Mouse (Mus musculus) liver, postnatal 0 days (tissue): ENCODE results near the gene Fbxo17.

Experiments
- CTCF ChIP-seq: sonication (generic); IDR thresholded peaks from 2 replicates; pipeline ENCODE4 v1.5.1; 2016; ENCODE audit warnings: antibody characterized with exemption, low read depth
- EP300 ChIP-seq: IDR thresholded peaks from 2 replicates; pipeline ENCODE4 v1.6.1; 2016; ENCODE audit warnings: antibody characterized with exemption, low read depth, mild to moderate bottlenecking

GRCm38 (mm10) chr7:28694966-28695511 is 21.6 kb upstream of the Fbxo17 start:
- TF ChIP-seq EP300: no peak
- no peak for TF ChIP-seq CTCF
